Mouse (Mus musculus): ENCODE results near the gene Cfd.

- TF ChIP-seq POLR2A (IDR thresholded peaks at IDR 0.05; ENCODE audit: insufficient read depth, low read length) (no peak), CTCF (IDR thresholded peaks at IDR 0.05; ENCODE audit: low read depth, low read length) (no peak)
These were observed 33.8 kb upstream of the Cfd start for GRCm38 (mm10) chr10:79856704-79857451.
